ENCODE assay signal across 10 mouse cellular contexts in genomic region chr2:31762853-31763252, GRCm38 (mm10). TPM values are rescaled to one million over a fixed set of nuclear protein-coding genes. Genes with fewer than 3 reads are reported as not detected.
DNase-seq lines count a peak whose midpoint lies in the region; ATAC-seq and TF ChIP-seq lines count a peak whose summit lies in the region.
"Had no signal": no experiment of that assay in that cellular context is flagged by ENCODE, and none has a peak within 500 bp of the region (broad histone marks: within the 10 kb centered on the region; RNA-seq: fewer than 3 reads in every experiment).

No protein-coding gene starts in this region.

- intact Hi-C loops in left cerebral cortex, adult 2 months (cut with DNase I), result no loop called here

- H3K4me1 ChIP-seq in embryonic facial prominence, embryonic 10.5 days, result peaks cover 72% of the 10 kb centered on the region
- H3K4me1 ChIP-seq in intestine, embryonic 16.5 days (ENCODE audit: control insufficient read depth, insufficient read depth, low read length), result peaks cover 44% of the 10 kb centered on the region
- peaks cover 66% of the 10 kb centered on the region for H3K4me1 ChIP-seq in neural tube, embryonic 13.5 days (replicated peaks)

- peaks cover 14% of the 10 kb centered on the region for H3K36me3 ChIP-seq in embryonic facial prominence, embryonic 10.5 days (replicated peaks)
- no peaks in the 10 kb centered on the region for H3K36me3 ChIP-seq in intestine, embryonic 16.5 days (ENCODE audit: control insufficient read depth, insufficient read depth, low read length)
- no peaks in the 10 kb centered on the region for H3K36me3 ChIP-seq in neural tube, embryonic 13.5 days

- no peak for TF ChIP-seq CTCF in left cerebral cortex, adult 2 months (IDR thresholded peaks at IDR 0.05)

- H3K9me3 ChIP-seq in embryonic facial prominence, embryonic 10.5 days, result no peaks in the 10 kb centered on the region
- H3K9me3 ChIP-seq in intestine, embryonic 16.5 days (ENCODE audit: control insufficient read depth, low read length), result no peaks in the 10 kb centered on the region
- H3K9me3 ChIP-seq in neural tube, embryonic 13.5 days, result no peaks in the 10 kb centered on the region

- DNase-seq in left cerebral cortex, adult 2 months (ENCODE audit: extremely low spot score in 1 of 2, low spot score in 2 of 2), result no peak
- no peak for DNase-seq in left cerebral cortex, adult 11 months (ENCODE audit: low spot score)
- no peak for DNase-seq in embryonic facial prominence, embryonic 10.5 days (ENCODE audit: low spot score)
- no peak for DNase-seq in spleen, postnatal 36 days (ENCODE audit: low spot score in 2 of 2)
- no peak for DNase-seq in cerebellum, adult 9-10 months
- no peak for DNase-seq in left cerebral cortex, adult 18-20 months (ENCODE audit: low spot score in 2 of 2)
- DNase-seq: adrenal gland, postnatal 36 days had no signal

- peak overlapping the region; percentile 54 for H3K27ac ChIP-seq in left cerebral cortex, adult 2 months
- no peak overlapping the region; the same call in 1 of the 2 replicates for H3K27ac ChIP-seq in embryonic facial prominence, embryonic 10.5 days (replicated peaks)
- H3K27ac ChIP-seq in intestine, embryonic 16.5 days (ENCODE audit: low read length), result peak overlapping the region; percentile 57
- 0 out of 2 replicates have a peak overlapping the region, but pooled peaks have one; percentile 23 for H3K27ac ChIP-seq in neural tube, embryonic 13.5 days (replicated peaks)

- no peak overlapping the region for H3K4me3 ChIP-seq in left cerebral cortex, adult 2 months
- H3K4me3 ChIP-seq in embryonic facial prominence, embryonic 10.5 days, result peak overlapping the region; percentile 82
- no peak overlapping the region for H3K4me3 ChIP-seq in intestine, embryonic 16.5 days (ENCODE audit: low read length)
- H3K4me3 ChIP-seq in neural tube, embryonic 13.5 days, result no peak overlapping the region

- 26% methylated on average over 2 of the region's 2 CpGs for WGBS in embryonic facial prominence, embryonic 10.5 days
- 22% methylated on average over 2 of the region's 2 CpGs for WGBS in intestine, embryonic 16.5 days
- 9% methylated on average over 2 of the region's 2 CpGs for WGBS in neural tube, embryonic 13.5 days

- H3K9ac ChIP-seq in intestine, embryonic 16.5 days (ENCODE audit: low read depth, low read length), result 0 out of 2 replicates have a peak overlapping the region, but pooled peaks have one; percentile 10
- peak overlapping the region; percentile 27; the same call in 1 of the 2 replicates for H3K9ac ChIP-seq in neural tube, embryonic 13.5 days

- H3K4me2 ChIP-seq in intestine, embryonic 16.5 days (ENCODE audit: low read depth, low read length), result no peak overlapping the region
- peak overlapping the region; percentile 86 for H3K4me2 ChIP-seq in neural tube, embryonic 13.5 days

- H3K27me3 ChIP-seq in embryonic facial prominence, embryonic 10.5 days (replicated peaks; ENCODE audit: low read depth, poor library complexity, severe bottlenecking), result no peaks in the 10 kb centered on the region
- H3K27me3 ChIP-seq in intestine, embryonic 16.5 days (replicated peaks; ENCODE audit: control insufficient read depth, insufficient read depth, low read length), result no peaks in the 10 kb centered on the region
- no peaks in the 10 kb centered on the region for H3K27me3 ChIP-seq in neural tube, embryonic 13.5 days

- ATAC-seq in intestine, embryonic 16.5 days, result no peak
- ATAC-seq in neural tube, embryonic 13.5 days (ENCODE audit: low read depth), result no peak

RNA-seq across cellular contexts. Expression of gene Qrfp, which starts 47.5 kb away (rescaled TPM):
- total RNA-seq in left cerebral cortex, adult 2 months (2021), result not detected
- 0.19 and 0.20 TPM in 2 replicates for polyA plus RNA-seq in embryonic facial prominence, embryonic 10.5 days (2016; fragmentation: Nextera tagmentation; extraction: Ambion mirVana)
- 0.07 TPM in 1 of 2 replicates, not detected in the other for polyA plus RNA-seq in intestine, embryonic 16.5 days (2015; fragmentation: Nextera tagmentation; extraction: Ambion mirVana)
- polyA plus RNA-seq in neural tube, embryonic 13.5 days (2015; fragmentation: Nextera tagmentation; extraction: Ambion mirVana), result 0.13 TPM in 1 of 2 replicates, not detected in the other
- not detected for total RNA-seq in left cerebral cortex, adult 18-20 months (2021)
- total RNA-seq: adrenal gland, postnatal 36 days; layer of hippocampus, postnatal 14 days had no signal
